Mouse (Mus musculus): Measurements from ENCODE around the gene Rapgef5.

The Rapgef5 gene

DNA sequence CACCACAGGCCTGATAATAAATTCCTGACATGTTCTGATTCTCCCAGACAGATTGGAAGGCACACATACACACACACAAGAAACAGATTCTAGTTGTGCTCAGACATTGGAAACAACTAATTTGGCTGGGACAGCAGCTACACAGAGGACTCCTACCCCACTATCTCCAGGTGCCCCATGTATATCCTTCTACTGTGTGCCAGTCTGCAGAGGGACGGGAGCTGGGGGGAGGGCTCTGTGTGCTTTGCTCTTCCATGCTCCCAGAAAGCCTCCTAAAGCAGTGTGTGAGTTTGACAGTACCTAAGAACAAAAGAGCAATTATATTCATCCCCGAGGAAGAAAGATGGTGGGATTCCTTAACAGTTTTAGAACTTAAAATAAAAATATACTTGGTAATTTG is 187.1 kb downstream of the Rapgef5 start:
- no peak for ATAC-seq (ENCODE audit: insufficient number of reproducible peaks, low FRiP score, low TSS enrichment)

DNA sequence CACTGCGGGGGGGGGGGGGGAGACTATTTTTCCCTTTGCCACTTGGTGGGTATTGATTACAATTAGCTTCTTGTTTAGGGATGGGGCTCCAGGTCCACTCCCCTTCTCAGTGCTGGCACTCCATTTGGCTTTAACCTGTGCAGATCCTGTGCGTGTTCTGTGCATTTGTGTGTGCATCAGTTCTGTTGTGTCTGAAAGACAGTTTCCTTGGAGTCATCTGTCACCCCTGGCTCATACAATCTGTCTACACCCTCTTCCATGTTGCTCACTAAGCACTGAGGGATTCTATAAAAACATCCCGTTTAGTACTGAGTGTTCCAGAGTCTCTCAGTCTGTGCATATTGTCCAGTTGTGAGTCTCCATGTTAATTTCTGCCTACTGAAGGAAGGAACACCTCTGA is 189.0 kb downstream of the Rapgef5 start:
- no peak for ATAC-seq (ENCODE audit: insufficient number of reproducible peaks, low FRiP score, low TSS enrichment)

DNA sequence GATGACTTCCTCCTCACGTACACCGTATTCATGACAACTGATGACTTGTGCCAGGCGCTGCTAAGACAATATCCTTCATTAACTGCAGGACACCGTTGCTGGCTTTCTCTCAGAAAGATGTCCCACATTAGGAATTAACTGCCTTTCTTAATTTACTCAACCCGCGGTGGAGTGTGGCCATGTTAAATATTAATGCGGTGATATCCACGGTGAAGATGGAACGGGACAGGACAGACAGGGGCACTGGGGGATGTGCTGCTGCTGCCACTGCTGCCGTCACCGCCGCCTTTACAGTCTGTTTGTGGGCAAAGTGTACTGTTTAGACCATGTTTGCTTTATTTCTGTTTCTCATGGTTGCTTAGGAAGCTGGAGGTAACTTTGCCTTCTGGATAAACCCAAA is 193.0 kb downstream of the Rapgef5 start:
- no peak for ATAC-seq (ENCODE audit: insufficient number of reproducible peaks, low FRiP score, low TSS enrichment)

DNA sequence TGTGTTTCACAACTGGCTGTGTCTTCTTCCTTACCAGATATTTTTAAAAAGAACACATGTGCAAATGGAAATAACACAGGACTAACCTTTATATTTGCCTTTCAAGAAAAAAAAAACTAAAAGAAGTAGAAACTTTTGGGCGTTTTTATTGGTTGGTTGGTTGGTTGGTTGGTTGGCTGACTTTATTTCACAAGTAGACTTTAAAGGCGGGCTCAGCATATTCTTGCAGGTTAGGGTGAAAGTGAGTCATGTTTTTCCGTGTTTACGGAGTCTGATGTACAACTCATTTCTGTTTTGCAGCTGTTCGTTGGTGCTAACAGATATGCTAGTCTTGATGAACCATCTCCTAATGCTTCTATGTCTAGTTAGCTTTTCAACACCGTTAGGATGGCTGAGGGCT is 196.2 kb downstream of the Rapgef5 start:
- no peak for ATAC-seq (ENCODE audit: insufficient number of reproducible peaks, low FRiP score, low TSS enrichment)

DNA sequence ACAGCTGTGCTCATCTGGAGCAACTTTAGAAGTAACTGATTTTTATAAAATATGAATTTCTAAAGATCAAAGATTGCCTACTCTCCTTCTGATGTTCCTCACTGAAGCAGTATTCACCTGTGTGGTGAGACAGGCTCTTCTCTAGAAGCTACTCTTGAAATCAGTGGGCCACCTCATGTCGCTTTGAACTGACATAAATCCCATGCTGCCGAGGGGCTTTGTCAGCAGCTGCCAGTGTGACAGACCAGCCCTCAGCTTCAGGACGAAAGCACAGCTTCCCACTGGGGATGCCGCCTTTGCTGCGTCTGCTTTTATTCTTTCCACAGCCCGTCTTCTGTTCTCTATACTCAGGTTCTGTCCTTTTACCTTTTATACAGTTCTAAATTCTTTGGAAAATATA is 197.3 kb downstream of the Rapgef5 start:
- no peak for ATAC-seq (ENCODE audit: insufficient number of reproducible peaks, low FRiP score, low TSS enrichment)

DNA sequence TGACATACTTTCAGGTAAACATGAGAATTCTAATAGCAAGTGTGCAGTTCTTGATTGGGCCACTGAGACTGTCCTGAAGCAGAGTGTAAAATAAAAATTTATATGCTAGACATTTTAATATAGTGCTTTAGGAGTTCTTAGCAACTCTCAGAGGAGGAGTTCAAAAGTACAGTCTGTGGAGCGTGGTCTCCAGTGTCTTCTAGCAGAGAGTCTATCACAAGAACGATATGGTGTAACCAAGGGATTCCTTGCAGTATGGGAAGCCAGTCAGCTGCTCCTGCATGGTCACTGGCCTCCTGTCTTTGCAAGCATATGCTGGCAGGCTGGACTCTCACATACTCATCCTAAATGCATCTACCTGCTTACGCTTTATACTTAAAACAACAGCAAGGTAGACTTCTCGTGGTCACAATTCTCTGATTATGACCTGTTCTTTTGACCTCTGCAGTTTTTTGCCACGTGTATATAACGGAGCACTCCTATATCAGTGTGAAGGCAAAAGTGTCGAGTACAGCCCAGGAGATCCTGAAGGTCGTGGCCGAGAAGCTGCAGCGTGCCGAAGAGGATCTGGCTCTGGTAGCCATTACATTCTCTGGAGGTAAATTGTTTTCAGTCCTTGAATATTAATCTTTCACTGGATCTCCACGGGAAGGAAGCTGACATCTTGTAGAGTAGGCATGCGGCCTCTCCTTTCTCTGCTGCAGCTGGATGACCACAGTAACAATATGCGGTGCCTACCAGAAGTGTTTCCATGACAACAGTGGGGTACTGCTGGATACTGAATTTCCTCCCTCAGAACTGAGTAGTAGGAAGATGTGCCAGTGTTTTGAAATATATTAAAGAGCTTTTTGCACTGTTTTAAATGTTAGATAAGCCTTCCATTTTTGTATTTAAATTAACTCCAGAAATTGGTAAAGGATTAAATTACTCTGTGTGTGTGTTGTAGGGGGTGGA is 204.8 kb downstream of the Rapgef5 start:
- no peak for ATAC-seq (ENCODE audit: insufficient number of reproducible peaks, low FRiP score, low TSS enrichment)

DNA sequence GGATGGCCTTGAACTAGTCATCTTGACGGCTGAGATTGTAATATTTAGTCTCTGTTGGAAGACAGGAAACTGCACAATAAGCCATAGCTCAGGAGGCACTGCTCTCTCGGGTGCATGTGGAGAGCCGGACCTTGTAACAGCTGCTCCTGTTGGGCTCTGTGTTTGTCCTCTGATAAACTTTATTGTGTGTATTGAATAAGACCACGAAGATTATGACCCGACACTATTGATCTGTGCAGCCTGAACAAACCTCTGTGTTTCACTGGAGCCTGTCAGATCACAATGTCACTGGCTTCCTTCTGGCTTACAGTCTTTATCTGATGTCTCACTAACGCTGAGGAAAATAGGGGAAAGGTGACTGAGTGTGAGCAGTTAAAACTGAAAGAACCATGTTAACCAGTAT is 205.5 kb downstream of the Rapgef5 start:
- ATAC-seq (ENCODE audit: insufficient number of reproducible peaks, low FRiP score, low TSS enrichment) = no peak

DNA sequence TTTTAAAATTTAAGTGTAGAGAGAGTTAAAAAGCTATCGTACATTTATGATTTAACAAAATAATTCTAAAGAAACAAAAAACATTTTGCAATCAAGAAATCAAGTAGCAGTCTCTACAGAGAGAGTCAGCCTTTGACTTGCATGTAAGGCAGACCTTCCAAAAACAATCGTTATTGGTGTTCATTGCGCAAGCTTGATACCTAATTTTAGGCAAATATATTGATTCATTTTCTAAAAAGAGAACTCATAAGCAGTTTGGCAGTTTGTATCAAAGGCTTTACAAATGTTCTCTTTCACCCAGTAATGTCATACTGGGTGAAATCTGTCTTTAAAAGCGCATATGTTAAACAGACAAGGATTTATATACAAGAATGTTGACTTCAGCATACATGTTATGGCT is 208.7 kb downstream of the Rapgef5 start:
- ATAC-seq (ENCODE audit: insufficient number of reproducible peaks, low FRiP score, low TSS enrichment) = no peak

DNA sequence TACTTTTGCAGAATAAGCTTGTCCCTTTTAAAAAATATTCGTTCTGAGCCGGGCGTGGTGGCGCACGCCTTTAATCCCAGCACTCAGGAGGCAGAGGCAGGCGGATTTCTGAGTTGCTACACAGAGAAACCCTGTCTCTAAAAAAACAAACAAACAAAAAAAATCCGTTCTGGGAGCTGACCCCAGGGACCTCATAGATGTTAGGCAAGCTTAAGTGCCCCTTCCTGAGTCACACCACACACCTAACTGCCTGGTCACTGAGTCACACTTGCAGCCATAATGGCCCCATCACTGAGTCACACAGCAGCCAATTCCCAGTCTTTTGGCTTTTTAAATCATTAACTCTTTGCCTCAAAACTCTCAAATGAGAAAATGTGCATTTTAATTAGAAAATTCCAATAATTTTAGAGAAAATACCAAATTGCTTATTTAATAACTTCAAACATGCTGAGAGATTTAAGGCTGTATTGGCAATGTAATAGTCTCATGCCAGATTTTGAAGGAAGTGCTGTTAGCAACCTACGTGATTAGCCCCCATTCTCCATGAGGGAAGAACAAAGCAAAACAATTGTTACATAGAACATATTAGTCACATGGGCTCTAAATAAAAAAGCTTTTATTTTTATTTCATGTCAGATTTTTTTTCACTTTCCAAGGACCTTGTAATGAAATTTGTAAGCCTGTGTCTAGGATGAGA is 211.3 kb downstream of the Rapgef5 start:
- no peak for ATAC-seq (ENCODE audit: insufficient number of reproducible peaks, low FRiP score, low TSS enrichment)

DNA sequence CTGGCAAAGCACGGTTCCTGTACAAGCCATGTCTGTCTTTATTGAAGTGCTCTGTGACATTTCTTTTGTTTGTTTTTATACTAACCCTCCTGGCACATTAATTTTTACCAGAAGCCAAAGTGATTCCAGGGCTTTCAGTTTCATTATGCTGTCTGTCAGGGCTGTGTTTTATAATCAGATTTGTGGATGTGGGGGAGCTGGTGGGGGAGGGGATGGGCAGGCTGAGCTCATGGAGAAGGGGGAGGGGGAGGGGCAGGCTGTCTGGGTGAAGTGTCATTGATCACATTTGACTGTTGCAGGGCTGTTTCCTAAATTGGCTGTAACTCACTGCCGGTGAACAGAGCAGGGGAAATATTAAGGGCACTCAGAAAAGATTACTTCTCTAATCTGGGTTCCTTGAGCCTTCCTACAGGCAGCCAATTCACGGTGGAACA is 211.9 kb downstream of the Rapgef5 start:
- ATAC-seq (ENCODE audit: insufficient number of reproducible peaks, low FRiP score, low TSS enrichment) = no peak

DNA sequence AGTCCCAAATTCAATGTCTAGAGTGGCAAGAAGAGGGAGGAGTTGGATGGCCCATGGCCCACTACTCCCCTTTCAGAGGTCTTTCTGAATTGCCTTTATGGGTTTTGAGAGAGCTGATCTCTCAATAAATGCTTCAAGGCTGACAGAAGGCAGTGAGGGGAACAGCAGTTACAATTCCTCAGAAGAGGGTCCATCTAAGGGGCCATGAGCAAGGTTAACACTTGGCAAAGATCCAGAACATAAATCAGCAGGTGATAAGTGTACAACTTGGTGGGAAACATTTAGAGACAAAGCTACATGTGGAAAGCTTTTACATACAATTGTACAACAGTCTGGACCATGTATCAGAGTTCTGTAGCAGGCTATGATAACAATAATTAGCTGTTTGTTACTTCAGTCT is 217.3 kb downstream of the Rapgef5 start:
- ATAC-seq (ENCODE audit: insufficient number of reproducible peaks, low FRiP score, low TSS enrichment) = no peak

DNA sequence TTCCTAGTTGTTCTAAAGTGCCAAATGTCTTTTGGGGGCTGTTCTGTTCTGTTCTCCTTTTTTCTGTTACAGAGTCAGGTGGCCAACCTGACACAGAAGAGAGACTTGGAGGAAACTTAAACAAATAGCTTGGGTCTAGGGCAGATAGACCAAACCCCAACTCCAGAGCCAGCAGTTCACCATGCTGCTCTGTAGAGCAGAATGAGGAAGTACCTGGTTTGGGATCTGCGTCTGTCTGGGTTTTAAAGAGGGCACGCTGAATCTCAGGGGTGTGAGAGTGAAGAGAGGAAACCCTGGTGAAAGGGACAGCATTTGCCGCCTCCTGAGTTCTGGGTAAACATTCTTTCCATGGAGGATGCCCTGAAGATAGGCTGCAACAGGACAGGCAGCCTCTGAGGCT is 219.9 kb downstream of the Rapgef5 start:
- ATAC-seq (ENCODE audit: insufficient number of reproducible peaks, low FRiP score, low TSS enrichment) = no peak

DNA sequence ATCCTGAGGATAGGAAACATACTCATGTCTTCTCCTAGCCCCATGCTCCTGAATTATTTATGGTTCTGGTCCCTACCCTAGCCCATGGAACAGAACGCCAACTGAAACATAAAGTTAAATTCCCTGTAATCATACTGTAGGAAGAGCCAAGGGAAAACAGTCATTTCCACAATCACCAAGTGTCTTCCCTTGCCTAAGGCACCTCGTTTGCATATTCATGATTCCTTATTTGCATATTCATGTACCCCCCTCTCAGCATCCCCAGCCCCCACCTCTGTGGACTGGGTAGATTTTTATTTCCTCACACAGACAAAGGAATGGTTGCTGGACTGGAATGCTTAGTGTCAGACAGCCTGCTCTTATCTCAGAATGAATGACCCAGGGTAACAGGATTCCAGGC is 220.6 kb downstream of the Rapgef5 start:
- no peak for ATAC-seq (ENCODE audit: insufficient number of reproducible peaks, low FRiP score, low TSS enrichment)

DNA sequence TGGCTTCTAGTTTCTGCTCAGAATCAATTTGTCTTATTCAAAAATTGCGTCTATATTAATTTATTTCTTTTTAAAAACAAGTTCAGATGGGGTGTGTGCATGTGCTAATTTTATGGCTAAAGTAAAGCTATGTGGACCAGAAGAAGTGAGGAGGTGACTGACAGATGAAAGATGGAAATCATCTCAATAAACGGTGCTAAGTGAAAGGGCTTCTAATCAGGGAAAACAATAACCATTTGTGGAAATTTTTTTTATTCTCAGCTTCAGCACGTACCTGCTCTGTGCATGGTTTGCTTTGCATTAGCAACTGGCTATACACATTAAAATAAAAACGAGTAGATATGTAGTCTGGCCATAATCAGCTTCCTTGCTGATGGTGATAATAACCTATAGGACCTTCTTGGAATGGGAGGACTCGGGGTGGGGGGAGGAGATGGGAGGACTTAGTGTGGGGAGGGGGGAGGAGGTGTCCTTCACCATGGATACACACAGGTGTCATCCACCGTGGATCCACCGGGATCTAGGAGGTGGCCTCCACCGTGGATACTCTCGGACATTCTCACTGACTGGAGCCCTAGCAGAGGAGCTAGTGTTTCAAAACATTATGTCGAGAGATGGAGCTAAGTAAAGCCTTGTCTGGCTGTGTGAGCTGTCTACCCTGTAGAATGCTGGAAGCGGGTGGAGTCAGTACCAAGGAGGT is 221.2 kb downstream of the Rapgef5 start:
- no peak for ATAC-seq (ENCODE audit: insufficient number of reproducible peaks, low FRiP score, low TSS enrichment)

DNA sequence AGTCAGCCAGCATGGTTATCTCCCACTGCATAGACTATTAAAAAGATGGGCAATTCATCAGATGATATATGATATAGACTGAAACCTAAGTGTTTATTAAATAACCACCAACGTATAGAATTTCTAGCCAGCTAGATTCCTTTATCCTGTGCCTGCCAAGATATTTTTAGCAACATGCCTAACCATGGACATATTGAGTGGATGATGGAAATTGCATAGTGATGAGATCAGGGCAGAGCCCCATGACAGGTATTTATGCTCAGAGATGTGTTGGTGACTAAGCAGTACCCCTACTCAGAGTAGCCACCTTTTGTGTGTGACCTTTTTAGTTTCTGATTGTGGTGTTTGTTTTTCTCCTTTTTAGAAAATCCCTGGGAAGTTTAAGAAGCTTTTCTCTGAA is 226.2 kb downstream of the Rapgef5 start:
- ATAC-seq (ENCODE audit: insufficient number of reproducible peaks, low FRiP score, low TSS enrichment) = no peak

DNA sequence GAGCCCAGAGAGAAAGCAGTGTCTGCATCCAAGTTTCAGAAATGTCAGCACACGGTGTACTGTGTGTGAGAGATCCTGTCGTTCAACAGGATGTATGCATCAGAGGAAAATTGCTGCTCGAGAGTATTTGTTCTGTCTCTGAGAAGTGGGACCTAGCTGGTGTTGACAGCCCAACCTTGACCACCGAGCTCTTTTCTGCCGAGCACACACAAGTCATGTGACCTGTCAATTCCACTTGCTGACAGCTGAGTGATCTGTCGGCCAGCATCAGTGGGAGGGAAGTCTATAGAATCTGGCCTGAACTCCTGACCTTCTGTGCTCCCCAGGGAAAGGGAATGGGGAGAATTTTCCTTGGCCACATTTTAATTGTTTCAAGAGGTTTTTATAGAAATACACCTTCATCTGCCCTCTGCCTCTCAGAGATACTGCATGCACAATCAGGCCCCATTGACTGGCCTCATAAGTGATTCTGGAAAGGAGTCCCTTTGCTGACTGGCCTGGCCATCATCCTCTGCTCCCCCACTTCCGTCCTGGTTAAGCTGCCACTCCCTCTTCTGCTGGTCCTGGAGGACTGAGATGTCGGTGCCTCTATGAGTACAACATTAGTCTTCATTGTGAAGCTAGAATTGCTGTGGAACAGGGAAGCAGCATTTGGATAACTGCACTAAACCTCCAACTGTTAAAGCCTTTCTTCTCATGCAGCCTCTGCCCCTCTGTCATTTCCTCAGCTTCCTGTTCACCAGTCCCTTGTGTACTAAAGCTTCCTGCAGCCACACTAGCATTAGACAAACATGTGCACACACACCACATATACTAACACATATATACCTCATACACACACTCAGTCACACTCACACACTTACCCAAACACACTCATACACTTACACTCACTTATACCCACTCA is 228.6 kb downstream of the Rapgef5 start:
- no peak for ATAC-seq (ENCODE audit: insufficient number of reproducible peaks, low FRiP score, low TSS enrichment)

DNA sequence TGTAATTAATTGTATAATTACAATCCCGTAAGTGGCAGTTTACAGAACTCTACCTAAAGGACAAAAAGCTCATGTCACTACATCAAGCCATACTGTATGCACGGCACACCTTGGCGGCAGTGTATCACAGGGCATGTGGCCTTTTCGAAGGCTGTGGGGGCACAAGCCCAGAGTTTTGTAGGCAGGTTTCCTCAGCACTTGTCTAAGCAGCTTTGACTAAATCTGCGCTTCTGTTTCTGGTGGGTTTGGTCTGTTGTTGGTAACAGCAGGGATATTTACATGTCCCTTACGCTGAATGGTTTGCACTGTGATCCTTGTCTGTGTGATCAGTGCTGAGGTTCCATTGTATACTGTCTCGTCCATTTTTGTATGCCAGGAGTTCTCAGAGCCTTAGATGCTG is 230.3 kb downstream of the Rapgef5 start:
- no peak for ATAC-seq (ENCODE audit: insufficient number of reproducible peaks, low FRiP score, low TSS enrichment)

DNA sequence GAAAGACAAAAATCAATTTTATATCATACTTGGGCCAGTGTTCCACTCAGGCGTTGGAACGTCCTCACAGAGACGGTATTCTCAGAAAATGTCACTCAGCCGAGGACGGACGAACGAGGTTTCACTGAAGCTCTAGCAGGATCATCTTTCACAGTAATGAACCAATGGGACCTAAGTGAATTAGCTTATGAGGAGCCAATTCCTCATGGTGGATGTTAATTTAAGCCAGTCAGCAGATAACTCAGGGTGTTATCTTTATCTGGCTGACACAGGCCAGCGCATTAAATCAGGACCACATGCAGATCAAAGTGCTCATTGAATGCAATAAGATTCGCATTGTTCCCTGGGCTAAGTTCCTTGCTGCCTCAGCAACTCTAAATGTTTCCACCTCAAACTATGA is 234.8 kb downstream of the Rapgef5 start:
- ATAC-seq (ENCODE audit: insufficient number of reproducible peaks, low FRiP score, low TSS enrichment) = no peak

DNA sequence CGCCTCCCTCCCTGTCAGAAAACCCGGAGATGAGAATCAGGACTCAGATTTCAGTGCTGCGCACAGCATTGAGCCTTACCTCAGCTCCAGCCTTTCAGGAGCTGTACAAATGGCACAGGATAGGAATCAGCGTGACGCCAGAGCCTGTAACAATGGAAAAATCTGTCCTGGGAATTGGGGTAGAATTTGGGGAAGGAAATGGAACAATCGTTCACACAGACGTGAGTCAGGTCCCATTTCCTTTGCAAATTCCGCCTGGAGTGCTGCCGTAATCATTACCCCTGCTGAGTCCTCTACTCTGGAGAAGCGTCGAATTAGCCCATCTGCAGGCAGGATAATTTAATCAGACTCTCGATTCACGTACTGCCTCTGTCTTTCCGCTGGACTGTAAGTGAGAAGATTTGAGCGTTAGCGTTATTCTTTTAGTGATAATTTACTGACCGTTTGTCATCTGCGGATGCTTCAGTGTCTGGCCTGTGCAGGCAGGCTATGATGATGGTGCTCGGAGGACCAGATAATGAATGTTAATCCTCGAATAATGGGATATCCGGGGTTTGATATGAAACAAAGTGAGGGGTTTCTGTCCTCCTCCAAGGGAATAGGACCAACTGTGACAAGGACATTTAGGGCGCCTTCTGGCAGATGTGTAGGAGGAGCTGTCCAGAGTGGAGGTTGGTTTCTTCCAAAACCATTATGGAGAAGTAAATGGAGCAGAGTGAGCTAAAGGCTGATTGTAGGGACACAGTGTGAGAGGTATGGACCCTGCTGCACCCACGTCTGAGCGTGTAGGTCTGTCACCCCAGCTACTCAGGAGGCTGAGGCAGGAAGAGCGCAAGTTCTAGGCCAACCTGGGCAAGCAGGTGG is 235.5 kb downstream of the Rapgef5 start:
- ATAC-seq (ENCODE audit: insufficient number of reproducible peaks, low FRiP score, low TSS enrichment) = peak; percentile 47; the same call in 1 of the 2 replicates
